Mouse (Mus musculus): ENCODE data around the gene Usp16. TPM values are rescaled to one million over a fixed set of nuclear protein-coding genes. Genes with fewer than 3 reads are reported as not detected.

Usp16 gene
- total RNA-seq (2017), result 58.2 and 83.0 TPM in 2 replicates

- peak; percentile 98 to 99 for ATAC-seq (replicated peaks in 1 of 2; ENCODE audit: insufficient read depth in 1 of 2, low FRiP score in 2 of 2, low TSS enrichment in 1 of 2, low read depth in 1 of 2, poor library complexity in 2 of 2, severe bottlenecking in 2 of 2)
Observed at GRCm38 (mm10) chr16:87454419-87455179, at the start of gene Usp16. Gene Usp16 (plus strand): TSS chr16:87454703.

- ATAC-seq (replicated peaks in 1 of 2; ENCODE audit: insufficient read depth in 1 of 2, low FRiP score in 2 of 2, low TSS enrichment in 1 of 2, low read depth in 1 of 2, poor library complexity in 2 of 2, severe bottlenecking in 2 of 2), result peak; percentile 56 to 71; a peak in 3 of 4 replicates
Observed at GRCm38 (mm10) chr16:87405001-87405400, 49.5 kb upstream of the Usp16 start.

- no peak for ATAC-seq (replicated peaks in 1 of 2; ENCODE audit: insufficient read depth in 1 of 2, low FRiP score in 2 of 2, low TSS enrichment in 1 of 2, low read depth in 1 of 2, poor library complexity in 2 of 2, severe bottlenecking in 2 of 2)
Observed at GRCm38 (mm10) chr16:87420662-87421061, 33.8 kb upstream of the Usp16 start.

- ATAC-seq (replicated peaks in 1 of 2; ENCODE audit: insufficient read depth in 1 of 2, low FRiP score in 2 of 2, low TSS enrichment in 1 of 2, low read depth in 1 of 2, poor library complexity in 2 of 2, severe bottlenecking in 2 of 2), result no peak
Observed at GRCm38 (mm10) chr16:87427516-87427915, 27.0 kb upstream of the Usp16 start.

- ATAC-seq (replicated peaks in 1 of 2; ENCODE audit: insufficient read depth in 1 of 2, low FRiP score in 2 of 2, low TSS enrichment in 1 of 2, low read depth in 1 of 2, poor library complexity in 2 of 2, severe bottlenecking in 2 of 2), result peak; percentile 100
Observed at GRCm38 (mm10) chr16:87432033-87432814, 22.3 kb upstream of the Usp16 start, which contains the start of gene Ltn1. Gene Ltn1 (minus strand): TSS chr16:87432612.

GRCm38 (mm10) chr16:87434266-87434665 lies 20.2 kb upstream of the Usp16 start:
- ATAC-seq (replicated peaks in 1 of 2; ENCODE audit: insufficient read depth in 1 of 2, low FRiP score in 2 of 2, low TSS enrichment in 1 of 2, low read depth in 1 of 2, poor library complexity in 2 of 2, severe bottlenecking in 2 of 2), result no peak

- no peak for ATAC-seq (replicated peaks in 1 of 2; ENCODE audit: insufficient read depth in 1 of 2, low FRiP score in 2 of 2, low TSS enrichment in 1 of 2, low read depth in 1 of 2, poor library complexity in 2 of 2, severe bottlenecking in 2 of 2)
Observed at GRCm38 (mm10) chr16:87434946-87435345, 19.6 kb upstream of the Usp16 start.

- no peak for ATAC-seq (replicated peaks in 1 of 2; ENCODE audit: insufficient read depth in 1 of 2, low FRiP score in 2 of 2, low TSS enrichment in 1 of 2, low read depth in 1 of 2, poor library complexity in 2 of 2, severe bottlenecking in 2 of 2)
Observed at GRCm38 (mm10) chr16:87435411-87436205, 18.9 kb upstream of the Usp16 start.

GRCm38 (mm10) chr16:87437096-87437495 lies 17.4 kb upstream of the Usp16 start:
- ATAC-seq (replicated peaks in 1 of 2; ENCODE audit: insufficient read depth in 1 of 2, low FRiP score in 2 of 2, low TSS enrichment in 1 of 2, low read depth in 1 of 2, poor library complexity in 2 of 2, severe bottlenecking in 2 of 2), result no peak

GRCm38 (mm10) chr16:87438697-87439096 lies 15.8 kb upstream of the Usp16 start:
- no peak for ATAC-seq (replicated peaks in 1 of 2; ENCODE audit: insufficient read depth in 1 of 2, low FRiP score in 2 of 2, low TSS enrichment in 1 of 2, low read depth in 1 of 2, poor library complexity in 2 of 2, severe bottlenecking in 2 of 2)

GRCm38 (mm10) chr16:87440184-87440686 lies 14.3 kb upstream of the Usp16 start, which contains the start of gene Rwdd2b:
Gene Rwdd2b (minus strand): TSS chr16:87440573.
- peak; percentile 94 to 97 for ATAC-seq (replicated peaks in 1 of 2; ENCODE audit: insufficient read depth in 1 of 2, low FRiP score in 2 of 2, low TSS enrichment in 1 of 2, low read depth in 1 of 2, poor library complexity in 2 of 2, severe bottlenecking in 2 of 2)

GRCm38 (mm10) chr16:87441089-87441488 lies 13.4 kb upstream of the Usp16 start:
- ATAC-seq (replicated peaks in 1 of 2; ENCODE audit: insufficient read depth in 1 of 2, low FRiP score in 2 of 2, low TSS enrichment in 1 of 2, low read depth in 1 of 2, poor library complexity in 2 of 2, severe bottlenecking in 2 of 2), result peak; percentile 67 to 71

GRCm38 (mm10) chr16:87442291-87442690 lies 12.2 kb upstream of the Usp16 start:
- ATAC-seq (replicated peaks in 1 of 2; ENCODE audit: insufficient read depth in 1 of 2, low FRiP score in 2 of 2, low TSS enrichment in 1 of 2, low read depth in 1 of 2, poor library complexity in 2 of 2, severe bottlenecking in 2 of 2), result no peak

GRCm38 (mm10) chr16:87443245-87443644 lies 11.3 kb upstream of the Usp16 start:
- ATAC-seq (replicated peaks in 1 of 2; ENCODE audit: insufficient read depth in 1 of 2, low FRiP score in 2 of 2, low TSS enrichment in 1 of 2, low read depth in 1 of 2, poor library complexity in 2 of 2, severe bottlenecking in 2 of 2), result no peak

GRCm38 (mm10) chr16:87444071-87444470 lies 10.4 kb upstream of the Usp16 start:
- no peak for ATAC-seq (replicated peaks in 1 of 2; ENCODE audit: insufficient read depth in 1 of 2, low FRiP score in 2 of 2, low TSS enrichment in 1 of 2, low read depth in 1 of 2, poor library complexity in 2 of 2, severe bottlenecking in 2 of 2)

- ATAC-seq (replicated peaks in 1 of 2; ENCODE audit: insufficient read depth in 1 of 2, low FRiP score in 2 of 2, low TSS enrichment in 1 of 2, low read depth in 1 of 2, poor library complexity in 2 of 2, severe bottlenecking in 2 of 2), result no peak
Observed at GRCm38 (mm10) chr16:87445110-87445509, 9.4 kb upstream of the Usp16 start.

- no peak for ATAC-seq (replicated peaks in 1 of 2; ENCODE audit: insufficient read depth in 1 of 2, low FRiP score in 2 of 2, low TSS enrichment in 1 of 2, low read depth in 1 of 2, poor library complexity in 2 of 2, severe bottlenecking in 2 of 2)
Observed at GRCm38 (mm10) chr16:87445528-87445927, 9.0 kb upstream of the Usp16 start.

All from hematopoietic stem cell, adult 5-6 weeks (primary cell).